Mouse (Mus musculus) mature B cell (primary cell): Measurements from ENCODE around the gene Irx2.

Source experiments
- in situ Hi-C: fragments of 300-500 bp; cut with MboI; formaldehyde crosslinking; loops from 2 replicates; pipeline ENCODE4 v1.14.3; 2019

Irx2 gene

GRCm38 (mm10) chr13:72636331-72636851 is 7.8 kb downstream of the Irx2 start:
- in situ Hi-C loops, result no loop called here

GRCm38 (mm10) chr13:72637536-72637935 is 8.9 kb downstream of the Irx2 start:
- in situ Hi-C loops, result no loop called here

GRCm38 (mm10) chr13:72638401-72639130 is 9.9 kb downstream of the Irx2 start:
- in situ Hi-C loops, result no loop called here

- in situ Hi-C loops, result no loop called here
Measured at GRCm38 (mm10) chr13:72639441-72640130, 11.0 kb downstream of the Irx2 start.

DNA sequence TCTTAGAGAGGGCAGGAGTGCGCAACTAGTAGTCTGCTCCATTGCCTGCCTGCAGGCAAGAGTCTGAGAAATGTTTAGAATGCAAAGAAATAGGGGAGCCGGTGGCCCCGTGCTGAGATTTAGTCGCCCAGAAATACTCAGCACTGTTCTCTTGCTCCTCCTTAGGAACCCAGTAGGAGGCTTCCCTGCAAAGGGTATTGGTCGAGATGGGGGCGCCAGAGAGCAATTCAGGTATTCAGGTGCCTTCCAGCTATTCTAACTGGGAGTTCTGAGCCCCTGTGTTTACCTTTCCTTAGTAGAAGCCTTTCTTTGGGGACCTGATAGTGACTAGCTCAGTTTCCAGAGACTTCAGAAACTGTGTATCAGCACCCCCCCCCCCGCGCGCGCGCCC is 11.5 kb downstream of the Irx2 start:
- in situ Hi-C loops, result no loop called here

GRCm38 (mm10) chr13:72656447-72656846 is 27.8 kb downstream of the Irx2 start:
- in situ Hi-C loops, result no loop called here

DNA sequence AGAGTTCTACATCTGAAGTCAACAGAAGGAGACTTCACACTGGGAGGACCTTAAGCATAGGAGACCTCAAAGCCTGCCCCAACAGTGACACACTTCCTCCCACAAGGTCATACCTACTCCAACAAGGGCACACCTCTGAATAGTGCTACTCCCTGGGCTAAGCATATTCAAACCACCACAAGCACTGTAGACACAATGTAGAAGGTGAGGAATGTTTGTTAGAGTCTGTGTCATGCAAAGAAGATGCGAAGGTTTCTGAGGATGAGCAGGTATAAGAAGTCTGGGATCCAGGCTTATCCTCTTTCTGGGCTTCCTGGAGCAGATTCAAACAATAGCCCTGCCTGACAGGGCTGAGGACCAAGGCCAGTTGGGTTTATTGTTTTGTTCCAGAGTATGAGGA is 47.2 kb downstream of the Irx2 start:
- in situ Hi-C loops, result no loop called here
